Mouse (Mus musculus): ENCODE results near the gene Nav1. TPM values are rescaled to one million over a fixed set of nuclear protein-coding genes. Genes with fewer than 3 reads are reported as not detected.

The Nav1 gene
- polyA plus RNA-seq, 2 experiments: 14.4 to 26.8 TPM

- Histone ChIP-seq H3K4me1 (ENCODE audit: control insufficient read depth, insufficient read depth, low read length) (peaks cover 18% of the 10 kb centered on the region), H3K4me2 (replicated peaks; ENCODE audit: low read depth, low read length, severe bottlenecking) (no peak overlapping the region), H3K27ac (replicated peaks; ENCODE audit: low read depth, low read length) (no peak overlapping the region), H3K4me3 (replicated peaks; ENCODE audit: low read length) (no peak overlapping the region), H3K9me3 (ENCODE audit: control insufficient read depth, low read length) (no peaks in the 10 kb centered on the region), H3K36me3 (ENCODE audit: control insufficient read depth, insufficient read depth, low read length) (no peaks in the 10 kb centered on the region), H3K9ac (ENCODE audit: low read depth, low read length, severe bottlenecking) (no peak overlapping the region), H3K27me3 (ENCODE audit: control insufficient read depth, insufficient read depth, low read length) (no peaks in the 10 kb centered on the region)
- ATAC-seq (ENCODE audit: low FRiP score, low read depth) (no peak), DNase-seq (ENCODE audit: low spot score) (no peak)
- 81% methylated on average over 9 of the region's 9 CpGs for WGBS
- no peak for TF ChIP-seq POLR2A (IDR thresholded peaks at IDR 0.05; ENCODE audit: borderline replicate concordance, extremely low read depth, insufficient read depth, insufficient read length)
Observed at GRCm38 (mm10) chr1:135542080-135542479, 65.0 kb downstream of the Nav1 start.

- Histone ChIP-seq H3K36me3 (ENCODE audit: control insufficient read depth, insufficient read depth, low read length) (no peaks in the 10 kb centered on the region), H3K27me3 (ENCODE audit: control insufficient read depth, insufficient read depth, low read length) (no peaks in the 10 kb centered on the region), H3K4me1 (ENCODE audit: control insufficient read depth, insufficient read depth, low read length) (peaks cover 16% of the 10 kb centered on the region), H3K9me3 (ENCODE audit: control insufficient read depth, low read length) (no peaks in the 10 kb centered on the region), H3K27ac (replicated peaks; ENCODE audit: low read depth, low read length) (no peak overlapping the region), H3K4me3 (replicated peaks; ENCODE audit: low read length) (no peak overlapping the region), H3K4me2 (replicated peaks; ENCODE audit: low read depth, low read length, severe bottlenecking) (no peak overlapping the region), H3K9ac (ENCODE audit: low read depth, low read length, severe bottlenecking) (no peak overlapping the region)
- ATAC-seq (ENCODE audit: low FRiP score, low read depth) (0 out of 2 replicates have a peak, but pooled peaks have one; percentile 41), DNase-seq (ENCODE audit: low spot score) (peak; percentile 89)
- 26% methylated on average over 4 of the region's 4 CpGs for WGBS
- no peak for TF ChIP-seq POLR2A (IDR thresholded peaks at IDR 0.05; ENCODE audit: borderline replicate concordance, extremely low read depth, insufficient read depth, insufficient read length)
Observed at GRCm38 (mm10) chr1:135540270-135540669, 66.8 kb downstream of the Nav1 start.

GRCm38 (mm10) chr1:135538441-135539265 is 68.4 kb downstream of the Nav1 start:
- Histone ChIP-seq H3K9ac (ENCODE audit: low read depth, low read length, severe bottlenecking) (no peak overlapping the region), H3K4me3 (replicated peaks; ENCODE audit: low read length) (no peak overlapping the region), H3K36me3 (ENCODE audit: control insufficient read depth, insufficient read depth, low read length) (no peaks in the 10 kb centered on the region), H3K4me1 (ENCODE audit: control insufficient read depth, insufficient read depth, low read length) (peaks cover 9% of the 10 kb centered on the region; the same call in 1 of the 2 replicates), H3K27me3 (ENCODE audit: control insufficient read depth, insufficient read depth, low read length) (no peaks in the 10 kb centered on the region), H3K9me3 (ENCODE audit: control insufficient read depth, low read length) (no peaks in the 10 kb centered on the region), H3K4me2 (replicated peaks; ENCODE audit: low read depth, low read length, severe bottlenecking) (no peak overlapping the region), H3K27ac (replicated peaks; ENCODE audit: low read depth, low read length) (no peak overlapping the region)
- TF ChIP-seq POLR2A (IDR thresholded peaks at IDR 0.05; ENCODE audit: borderline replicate concordance, extremely low read depth, insufficient read depth, insufficient read length): no peak
- DNase-seq (ENCODE audit: low spot score): no peak
- ATAC-seq (ENCODE audit: low FRiP score, low read depth): no peak
- 82% methylated on average over 12 of the region's 12 CpGs for WGBS

- Histone ChIP-seq H3K4me3 (replicated peaks; ENCODE audit: low read length) (no peak overlapping the region), H3K4me1 (ENCODE audit: control insufficient read depth, insufficient read depth, low read length) (no peaks in the 10 kb centered on the region), H3K9ac (ENCODE audit: low read depth, low read length, severe bottlenecking) (no peak overlapping the region), H3K27me3 (ENCODE audit: control insufficient read depth, insufficient read depth, low read length) (no peaks in the 10 kb centered on the region), H3K4me2 (replicated peaks; ENCODE audit: low read depth, low read length, severe bottlenecking) (no peak overlapping the region), H3K9me3 (ENCODE audit: control insufficient read depth, low read length) (no peaks in the 10 kb centered on the region), H3K27ac (replicated peaks; ENCODE audit: low read depth, low read length) (no peak overlapping the region), H3K36me3 (ENCODE audit: control insufficient read depth, insufficient read depth, low read length) (peaks cover 8% of the 10 kb centered on the region)
- no peak for ATAC-seq (ENCODE audit: low FRiP score, low read depth)
- no peak for DNase-seq (ENCODE audit: low spot score)
- no peak for TF ChIP-seq POLR2A (IDR thresholded peaks at IDR 0.05; ENCODE audit: borderline replicate concordance, extremely low read depth, insufficient read depth, insufficient read length)
- WGBS: 96% methylated on average over 7 of the region's 7 CpGs
Observed at GRCm38 (mm10) chr1:135536822-135537221, 70.3 kb downstream of the Nav1 start.

- no peak overlapping the region for H3K27ac ChIP-seq (replicated peaks; ENCODE audit: low read depth, low read length)
- H3K4me3 ChIP-seq (replicated peaks; ENCODE audit: low read length): no peak overlapping the region
- WGBS: 67% methylated on average over 2 of the region's 2 CpGs
- no peaks in the 10 kb centered on the region for H3K9me3 ChIP-seq (ENCODE audit: control insufficient read depth, low read length)
- no peak overlapping the region for H3K4me2 ChIP-seq (replicated peaks; ENCODE audit: low read depth, low read length, severe bottlenecking)
- ATAC-seq (ENCODE audit: low FRiP score, low read depth) (no peak), DNase-seq (ENCODE audit: low spot score) (peak; percentile 41)
- H3K36me3 ChIP-seq (ENCODE audit: control insufficient read depth, insufficient read depth, low read length): peaks cover 8% of the 10 kb centered on the region
- H3K9ac ChIP-seq (ENCODE audit: low read depth, low read length, severe bottlenecking): no peak overlapping the region
- no peaks in the 10 kb centered on the region for H3K4me1 ChIP-seq (ENCODE audit: control insufficient read depth, insufficient read depth, low read length)
- no peaks in the 10 kb centered on the region for H3K27me3 ChIP-seq (ENCODE audit: control insufficient read depth, insufficient read depth, low read length)
- no peak for TF ChIP-seq POLR2A (IDR thresholded peaks at IDR 0.05; ENCODE audit: borderline replicate concordance, extremely low read depth, insufficient read depth, insufficient read length)
Observed at GRCm38 (mm10) chr1:135536326-135536725, 70.8 kb downstream of the Nav1 start.

Measured in limb, embryonic 14.5 days (tissue).